Comparison of ENCODE assay signal across 8 mouse cellular contexts in genomic region chr6:146795924-146796545, GRCm38 (mm10). TPM values are rescaled to one million over a fixed set of nuclear protein-coding genes. Genes with fewer than 3 reads are reported as not detected.
A peak's percentile ranks its signal among the peaks of the same experiment; 100 is the strongest.
DNase-seq lines count a peak whose midpoint lies in the region; ATAC-seq lines count a peak whose summit lies in the region.

Arntl2 (plus strand) TSS chr6:146796055.

- intact Hi-C loops in gastrocnemius, postnatal 36 days (cut with DNase I) = no loop called here

- 3% methylated on average over 36 of the region's 36 CpGs for WGBS in macrophage (ENCODE audit: missing documents)

- no peaks in the 10 kb centered on the region for H3K79me2 ChIP-seq in macrophage (ENCODE audit: inconsistent target)

- no peaks in the 10 kb centered on the region for H3K36me3 ChIP-seq in macrophage (ENCODE audit: inconsistent target)

- peak; percentile 87 for ATAC-seq in inflammation-experienced regulatory T-cells, adult 6 months

- no peak within 1 kb of the TSS for H3K27ac ChIP-seq in macrophage

- peak within 1 kb of the TSS; percentile 30 for H3K4me3 ChIP-seq in macrophage (ENCODE audit: inconsistent target)

- DNase-seq in adrenal gland, adult 8-10 months = peak; percentile 69
- DNase-seq in embryo, embryonic 11 days = peak; percentile 91
- peak; percentile 61 to 62 for DNase-seq in gastrocnemius, postnatal 36 days
- peak; percentile 20 to 60 for DNase-seq in left cerebral cortex, adult 9 months (ENCODE audit: low spot score in 2 of 2)
- DNase-seq in right cerebral cortex, postnatal 10 days (ENCODE audit: low spot score in 2 of 2) = peak; percentile 80 to 84
- no peak for DNase-seq in c-Kit-positive CD71-positive TER-119-positive erythroid progenitor cells, embryonic 14.5 days (ENCODE audit: low spot score)

RNA-seq across cellular contexts. Expression of gene Arntl2, which starts in this region (rescaled TPM):
- total RNA-seq in adrenal gland, adult 8-10 months (2022) = 1 to 10 TPM; 1.6 to 6.4 (median 3.4) TPM
- total RNA-seq in gastrocnemius, postnatal 36 days (2021) = 1 to 10 TPM in 1 of 2 experiments, under 1 TPM in 1; 0.39 to 1.3 TPM
- polyA plus RNA-seq in inflammation-experienced regulatory T-cells, adult 6 months (2017; shearing (Covaris generic)) = 1 to 10 TPM; 4.0 to 8.0 (median 7.9) TPM
- 1 to 10 TPM in 15 of 26 experiments, under 1 TPM in 9, not detected in 2; 0.41 to 6.0 (median 1.4) TPM for total RNA-seq in macrophage (2018; cell fraction: chromatin; rRNA removed)
- total RNA-seq in macrophage (2018; cell fraction: cytosol; rRNA removed) = under 1 TPM in 17 of 26 experiments, not detected in 9; 0.03 to 0.27 (median 0.13) TPM
- 1 to 10 TPM in 9 of 26 experiments, under 1 TPM in 11, not detected in 6; 0.16 to 9.1 (median 0.79) TPM for total RNA-seq in macrophage (2018; cell fraction: nucleus; rRNA removed)
- 0.07 to 0.25 TPM in 2 of 3 replicates, not detected in the other for polyA plus RNA-seq in macrophage (2018)
